Mouse (Mus musculus) heart, embryonic 12.5 days (tissue): ENCODE measurements around the gene Krtap4-9. TPM values are rescaled to one million over a fixed set of nuclear protein-coding genes. Genes with fewer than 3 reads are reported as not detected.
"Not testable (repeated sequence)": the region's sequence is repeated elsewhere in the genome, so short reads cannot be mapped to it uniquely, and the experiment has no call there.

Source experiments
- ATAC-seq: fragments of 200-750 bp; cut with Nextera tagmentation; 2 replicates; pipeline ENCODE4 v1.8.0; 2017; ENCODE audit warnings: moderate TSS enrichment, moderate library complexity; ENCODE audit not compliant: insufficient number of reproducible peaks, low FRiP score
- H3K27ac ChIP-seq: fragments of 300-500 bp; sonication (generic); 2 replicates; pipeline ENCODE4 v1.5.1; 2016; ENCODE audit warnings: mild to moderate bottlenecking, moderate library complexity; ENCODE audit not compliant: poor library complexity, severe bottlenecking
- H3K27me3 ChIP-seq: fragments of 300-500 bp; sonication (generic); replicated peaks from 2 replicates; pipeline ENCODE4 v1.6.1; 2016; ENCODE audit warnings: mild to moderate bottlenecking, moderate library complexity
- H3K36me3 ChIP-seq: fragments of 300-500 bp; sonication (generic); 2 replicates; pipeline ENCODE4 v1.6.1; 2016; ENCODE audit warnings: mild to moderate bottlenecking, moderate library complexity
- H3K4me1 ChIP-seq: fragments of 300-500 bp; sonication (generic); replicated peaks from 2 replicates; pipeline ENCODE4 v1.6.1; 2016; ENCODE audit warnings: mild to moderate bottlenecking
- H3K4me2 ChIP-seq: fragments of 300-500 bp; sonication (generic); 2 replicates; pipeline ENCODE4 v1.6.1; 2016; ENCODE audit warnings: mild to moderate bottlenecking, moderate library complexity
- H3K4me3 ChIP-seq: fragments of 300-500 bp; sonication (generic); 2 replicates; pipeline ENCODE4 v1.5.1; 2016; ENCODE audit warnings: mild to moderate bottlenecking
- H3K9ac ChIP-seq: fragments of 300-500 bp; sonication (generic); 2 replicates; pipeline ENCODE4 v1.6.1; 2016; ENCODE audit warnings: mild to moderate bottlenecking, moderate library complexity
- H3K9me3 ChIP-seq: fragments of 300-500 bp; sonication (generic); replicated peaks from 2 replicates; pipeline ENCODE4 v1.6.1; 2016; ENCODE audit warnings: mild to moderate bottlenecking, moderate library complexity
- WGBS: fragments of 180-500 bp; shearing (Covaris S2); methylation state at CpG from one replicate; pipeline ENCODE4 v1.1.7; 2016; 5-methylcytosine and 5-hydroxymethylcytosine counted together
- polyA plus RNA-seq: library from polyadenylated mRNA; unstranded; fragments of >200 nt; fragmentation: Nextera tagmentation; extraction: Ambion mirVana; gene quantifications from 2 replicates; pipeline ENCODE4 v1.2.1, GENCODE M21; 2016

The Krtap4-9 gene
- polyA plus RNA-seq, result not detected in 2 replicates

DNA sequence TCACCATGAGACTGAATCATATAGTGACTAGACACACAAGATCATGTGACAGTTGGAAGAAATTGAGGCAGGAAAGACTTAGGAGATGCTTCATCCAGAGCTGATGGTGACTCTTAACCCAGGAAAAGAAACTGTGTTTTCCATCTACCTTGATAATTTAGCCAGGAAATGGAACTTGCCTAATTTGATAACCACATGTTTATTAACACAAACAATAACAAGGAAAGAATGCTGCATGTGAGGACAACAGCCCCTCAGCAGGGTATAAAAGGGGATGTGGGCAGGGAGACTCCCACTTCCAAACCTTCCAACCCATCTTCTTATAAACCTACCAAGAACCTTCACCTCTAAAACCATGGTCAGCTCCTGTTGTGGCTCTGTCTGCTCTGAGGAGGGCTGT lies at the start of gene Krtap4-9:
Krtap4-9 (plus strand) TSS at position 301 of the 400 bp plus-strand sequence.
- H3K9me3 ChIP-seq, H3K9ac ChIP-seq, H3K4me1 ChIP-seq, H3K4me3 ChIP-seq, H3K4me2 ChIP-seq, ATAC-seq, H3K27ac ChIP-seq, H3K36me3 ChIP-seq, H3K27me3 ChIP-seq: not testable (repeated sequence)

DNA sequence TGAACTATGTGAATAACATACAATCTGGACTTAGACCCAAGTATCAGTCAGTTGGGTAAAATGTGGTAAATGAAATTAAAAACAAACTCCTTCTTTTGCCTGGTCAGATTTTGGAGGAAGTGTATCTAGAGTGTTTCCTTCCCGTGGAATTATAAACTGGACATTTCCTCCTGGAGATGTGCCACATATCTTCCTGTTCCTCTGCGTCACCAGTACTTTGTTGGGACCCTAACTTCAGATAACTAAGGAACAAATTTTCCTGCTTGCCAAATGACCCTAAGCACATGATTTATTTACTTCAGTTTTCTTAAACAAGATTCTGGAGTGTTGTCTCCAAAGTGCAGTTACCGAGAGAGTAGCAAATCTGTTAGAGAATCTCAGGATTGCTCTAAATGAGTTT lies 41.0 kb upstream of the Krtap4-9 start:
- no peak for ATAC-seq
- H3K9me3 ChIP-seq, result peaks cover 3% of the 10 kb centered on the region; the same call in 1 of the 2 replicates
- H3K4me2 ChIP-seq, result no peak overlapping the region
- 76% methylated on average over 3 of the region's 3 CpGs for WGBS
- H3K9ac ChIP-seq, result no peak overlapping the region
- no peaks in the 10 kb centered on the region for H3K4me1 ChIP-seq
- H3K27ac ChIP-seq, result no peak overlapping the region
- H3K27me3 ChIP-seq, result no peaks in the 10 kb centered on the region
- H3K36me3 ChIP-seq, result no peaks in the 10 kb centered on the region
- no peak overlapping the region for H3K4me3 ChIP-seq

- no peaks in the 10 kb centered on the region for H3K27me3 ChIP-seq
- no peaks in the 10 kb centered on the region for H3K36me3 ChIP-seq
- no peak for ATAC-seq
- H3K4me1 ChIP-seq, result no peaks in the 10 kb centered on the region
- WGBS, result 72% methylated on average over 1 of the region's 1 CpGs
- no peak overlapping the region for H3K4me2 ChIP-seq
- no peak overlapping the region for H3K4me3 ChIP-seq
- 0 out of 2 replicates have a peak, but pooled peaks cover 5% of the 10 kb centered on the region for H3K9me3 ChIP-seq
- H3K27ac ChIP-seq, result no peak overlapping the region
- no peak overlapping the region for H3K9ac ChIP-seq
Observed at GRCm38 (mm10) chr11:99758877-99759276, 26.1 kb upstream of the Krtap4-9 start.

DNA sequence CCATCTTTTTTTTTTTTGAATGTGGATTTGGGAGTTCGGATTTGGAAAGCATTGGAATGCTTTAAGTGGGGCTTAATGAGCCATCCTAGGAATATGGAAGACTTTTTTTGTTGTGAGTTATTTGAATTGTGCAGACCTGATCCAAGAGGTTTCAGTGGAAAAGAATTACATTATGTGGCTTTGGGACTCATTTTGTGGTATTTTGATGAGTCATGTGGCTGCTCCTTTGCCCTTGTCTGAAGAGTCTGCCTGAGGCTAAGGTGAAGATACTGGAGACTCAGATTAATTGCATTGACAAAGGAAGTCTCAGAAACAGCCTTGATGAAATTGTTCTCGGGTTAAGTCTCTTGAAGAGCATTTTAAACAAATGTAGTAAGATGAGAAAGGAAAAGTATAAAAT lies 16.6 kb upstream of the Krtap4-9 start:
- ATAC-seq, result no peak
- Histone ChIP-seq H3K27ac (no peak overlapping the region), H3K27me3 (0 out of 2 replicates have a peak, but pooled peaks cover 4% of the 10 kb centered on the region), H3K9me3 (no peaks in the 10 kb centered on the region), H3K4me2 (no peak overlapping the region), H3K9ac (no peak overlapping the region), H3K4me1 (no peaks in the 10 kb centered on the region), H3K4me3 (no peak overlapping the region), H3K36me3 (no peaks in the 10 kb centered on the region)
- 72% methylated on average over 2 of the region's 2 CpGs for WGBS

DNA sequence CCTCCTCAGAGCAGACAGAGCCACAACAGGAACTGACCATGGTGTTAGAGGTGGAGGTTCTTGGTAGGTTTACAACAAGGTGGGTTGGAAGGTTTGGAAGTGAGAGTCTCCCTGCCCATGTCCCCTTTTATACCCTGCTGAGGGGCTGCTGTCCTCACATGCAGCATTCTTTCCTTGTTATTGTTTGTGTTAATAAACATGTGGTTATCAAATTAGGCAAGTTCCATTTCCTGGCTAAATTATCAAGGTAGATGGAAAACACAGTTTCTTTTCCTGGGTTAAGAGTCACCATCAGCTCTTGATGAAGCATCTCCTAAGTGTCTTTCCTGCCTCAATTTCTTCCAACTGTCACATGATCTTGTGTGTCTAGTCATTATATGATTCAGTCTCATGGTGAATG lies 12.2 kb upstream of the Krtap4-9 start, which contains the start of gene Gm11595:
Gm11595 (minus strand) TSS at position 101 of the 400 bp plus-strand sequence.
- not testable (repeated sequence) for H3K9ac ChIP-seq, H3K4me3 ChIP-seq, ATAC-seq

GRCm38 (mm10) chr11:99778401-99778800 lies 6.6 kb upstream of the Krtap4-9 start:
- WGBS, result 68% methylated on average over 7 of the region's 7 CpGs
- Histone ChIP-seq H3K27me3 (no peaks in the 10 kb centered on the region), H3K4me1 (peaks cover 5% of the 10 kb centered on the region; the same call in 1 of the 2 replicates), H3K27ac (no peak overlapping the region), H3K9me3 (no peaks in the 10 kb centered on the region), H3K4me2 (no peak overlapping the region), H3K4me3 (no peak overlapping the region), H3K9ac (no peak overlapping the region), H3K36me3 (no peaks in the 10 kb centered on the region)
- ATAC-seq, result no peak

More for the DNA sequence above, 12.2 kb upstream of the Krtap4-9 start, which contains the start of gene Gm11595:
- not testable (repeated sequence) for H3K9me3 ChIP-seq, H3K4me1 ChIP-seq, H3K4me2 ChIP-seq, H3K36me3 ChIP-seq, H3K27ac ChIP-seq, H3K27me3 ChIP-seq

GRCm38 (mm10) chr11:99780604-99781003 lies 4.4 kb upstream of the Krtap4-9 start, which contains the start of gene Krtap4-8:
TSS of gene Krtap4-8 (minus strand) at chr11:99780704.
- H3K9ac ChIP-seq, result no peak within 1 kb of the TSS
- no peaks in the 10 kb centered on the region for H3K27me3 ChIP-seq
- H3K9me3 ChIP-seq, result no peaks in the 10 kb centered on the region
- no peak within 1 kb of the TSS for H3K4me2 ChIP-seq
- no peak for ATAC-seq
- peaks cover 5% of the 10 kb centered on the region; the same call in 1 of the 2 replicates for H3K4me1 ChIP-seq
- no peak within 1 kb of the TSS for H3K27ac ChIP-seq
- WGBS, result 87% methylated on average over 2 of the region's 2 CpGs
- no peaks in the 10 kb centered on the region for H3K36me3 ChIP-seq
- no peak within 1 kb of the TSS for H3K4me3 ChIP-seq

DNA sequence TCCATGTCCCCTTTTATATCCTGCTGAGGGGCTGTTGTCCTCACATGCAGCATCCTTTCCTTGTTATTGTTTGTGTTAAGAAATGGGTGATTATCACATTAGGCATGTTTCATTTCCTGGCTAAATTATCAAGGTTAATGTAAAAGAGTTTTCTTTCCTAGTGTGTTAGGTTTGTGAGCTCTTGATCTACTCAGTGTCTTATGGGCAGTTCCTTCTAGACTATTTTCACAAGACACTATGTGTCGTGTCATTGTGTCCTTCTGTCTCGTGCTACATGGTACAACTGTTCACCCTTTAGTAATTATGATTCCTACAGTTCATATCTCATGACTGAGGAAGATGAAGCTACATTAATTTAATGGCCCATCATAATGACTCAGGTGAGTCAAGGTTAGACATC lies 8.4 kb downstream of the Krtap4-9 start, which contains the start of gene Gm11596:
Gm11596 (minus strand) TSS at position 101 of the 400 bp plus-strand sequence.
- H3K36me3 ChIP-seq, result no peaks in the 10 kb centered on the region
- no peak within 1 kb of the TSS for H3K4me3 ChIP-seq
- WGBS, result 70% methylated on average over 2 of the region's 2 CpGs
- no peak within 1 kb of the TSS for H3K27ac ChIP-seq
- ATAC-seq, result no peak
- H3K4me1 ChIP-seq, result no peaks in the 10 kb centered on the region
- H3K27me3 ChIP-seq, result no peaks in the 10 kb centered on the region; the same call in 1 of the 2 replicates
- H3K9ac ChIP-seq, result no peak within 1 kb of the TSS
- H3K9me3 ChIP-seq, result no peaks in the 10 kb centered on the region
- H3K4me2 ChIP-seq, result no peak within 1 kb of the TSS

DNA sequence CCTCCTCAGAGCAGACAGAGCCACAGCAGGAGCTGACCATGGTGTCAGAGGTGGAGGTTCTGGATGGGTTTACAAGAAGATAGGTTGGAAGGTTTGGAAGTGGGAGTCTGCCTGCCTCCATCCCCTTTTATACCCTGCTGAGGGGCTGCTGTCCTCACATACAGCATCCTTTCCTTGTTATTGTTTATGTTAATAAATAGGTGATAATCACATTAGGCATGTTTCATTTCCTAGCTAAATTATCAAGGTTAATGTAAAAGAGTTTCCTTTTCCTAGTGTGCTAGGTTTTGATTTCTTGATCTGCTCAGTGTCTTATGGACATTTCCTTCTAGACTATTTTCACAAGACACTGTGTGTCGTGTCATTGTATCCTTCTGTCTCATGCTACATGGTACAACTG lies 13.8 kb downstream of the Krtap4-9 start, which contains the start of gene Gm11569:
Gm11569 (minus strand) TSS at position 101 of the 400 bp plus-strand sequence.
- not testable (repeated sequence) for H3K9me3 ChIP-seq, ATAC-seq, H3K4me3 ChIP-seq, H3K36me3 ChIP-seq, H3K9ac ChIP-seq, H3K4me1 ChIP-seq, H3K4me2 ChIP-seq, H3K27me3 ChIP-seq, H3K27ac ChIP-seq
- no CpG with 5 or more reads among the region's 1 CpGs for whole genome bisulfite sequencing

DNA sequence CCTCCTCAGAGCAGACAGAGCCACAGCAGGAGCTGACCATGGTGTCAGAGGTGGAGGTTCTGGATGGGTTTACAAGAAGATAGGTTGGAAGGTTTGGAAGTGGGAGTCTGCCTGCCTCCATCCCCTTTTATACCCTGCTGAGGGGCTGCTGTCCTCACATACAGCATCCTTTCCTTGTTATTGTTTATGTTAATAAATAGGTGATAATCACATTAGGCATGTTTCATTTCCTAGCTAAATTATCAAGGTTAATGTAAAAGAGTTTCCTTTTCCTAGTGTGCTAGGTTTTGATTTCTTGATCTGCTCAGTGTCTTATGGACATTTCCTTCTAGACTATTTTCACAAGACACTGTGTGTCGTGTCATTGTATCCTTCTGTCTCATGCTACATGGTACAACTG lies 19.3 kb downstream of the Krtap4-9 start, which contains the start of gene Gm11554:
Gm11554 (minus strand) TSS at position 101 of the 400 bp plus-strand sequence.
- H3K4me1 ChIP-seq, H3K9ac ChIP-seq, H3K36me3 ChIP-seq, ATAC-seq, H3K27me3 ChIP-seq, H3K9me3 ChIP-seq, H3K4me3 ChIP-seq, H3K27ac ChIP-seq, H3K4me2 ChIP-seq: not testable (repeated sequence)
- no CpG with 5 or more reads among the region's 1 CpGs for WGBS

- not testable (repeated sequence) for H3K4me3 ChIP-seq, H3K36me3 ChIP-seq, H3K9me3 ChIP-seq, H3K9ac ChIP-seq, H3K27me3 ChIP-seq, H3K27ac ChIP-seq, ATAC-seq, H3K4me1 ChIP-seq, H3K4me2 ChIP-seq
Observed at GRCm38 (mm10) chr11:99809792-99810191, 24.8 kb downstream of the Krtap4-9 start, which contains the start of gene Krtap4-13. TSS of gene Krtap4-13 (minus strand) at chr11:99809892.

- H3K4me1 ChIP-seq, H3K27me3 ChIP-seq, H3K4me2 ChIP-seq, ATAC-seq, H3K36me3 ChIP-seq, H3K4me3 ChIP-seq, H3K9me3 ChIP-seq, H3K27ac ChIP-seq, H3K9ac ChIP-seq: not testable (repeated sequence)
- WGBS, result 77% methylated on average over 2 of the region's 2 CpGs
Observed at GRCm38 (mm10) chr11:99815566-99815965, 30.6 kb downstream of the Krtap4-9 start, which contains the start of gene Gm11564. TSS of gene Gm11564 (minus strand) at chr11:99815666.
